Mouse (Mus musculus) spleen, adult 2 months (tissue): ENCODE measurements at regions not wholly inside any gene's neighbourhood (a gene's known extent, or its start where the extent isn't known, plus 50 kb on each side); places are given as distances from the start of the nearest gene placed in this dataset.
A peak's percentile ranks its signal among the peaks of the same experiment; 100 is the strongest.

ENCODE experiments used
- DNase-seq, 2 experiments: peaks; one replicate each; pipeline versions ENCODE4 v3.0.0 to v3.0.0-alpha.2; 2012 to 2021; ENCODE audit warnings: low spot score in 2 of 2, low read depth in 1 of 2
- H3K27ac ChIP-seq: fragments of 200-500 bp; 2 replicates; pipeline ENCODE4 v1.5.1; 2012; ENCODE audit warnings: low read length, inconsistent platforms; ENCODE audit not compliant: insufficient read depth
- H3K27me3 ChIP-seq: fragments of 200-500 bp; 2 replicates; pipeline ENCODE4 v1.6.1; 2012; ENCODE audit warnings: mild to moderate bottlenecking, moderate library complexity, low read length, inconsistent platforms; ENCODE audit not compliant: control insufficient read depth, insufficient read depth
- H3K36me3 ChIP-seq: fragments of 200-500 bp; 2 replicates; pipeline ENCODE4 v1.6.1; 2012; ENCODE audit warnings: mild to moderate bottlenecking, low read length, inconsistent platforms; ENCODE audit not compliant: control insufficient read depth, insufficient read depth
- H3K4me1 ChIP-seq: fragments of 200-500 bp; 2 replicates; pipeline ENCODE4 v1.6.1; 2011; ENCODE audit warnings: inconsistent platforms; ENCODE audit not compliant: control insufficient read depth, insufficient read depth, insufficient read length
- H3K4me3 ChIP-seq: fragments of 200-500 bp; 2 replicates; pipeline ENCODE4 v1.5.1; 2011; ENCODE audit warnings: mild to moderate bottlenecking, inconsistent platforms; ENCODE audit not compliant: insufficient read depth, insufficient read length; ENCODE audit errors: extremely low read depth
- CTCF ChIP-seq: fragments of 200-500 bp; IDR thresholded peaks from 2 replicates; pipeline ENCODE4 v1.5.1; 2011; ENCODE audit warnings: mild to moderate bottlenecking, inconsistent platforms; ENCODE audit not compliant: insufficient read depth, insufficient read length, insufficient replicate concordance; ENCODE audit errors: extremely low read depth
- POLR2A ChIP-seq: fragments of 200-500 bp; IDR thresholded peaks from 2 replicates; pipeline ENCODE4 v1.6.1; 2011; ENCODE audit warnings: low read depth, low read length, inconsistent platforms
- WGBS: fragments of 180-500 bp; shearing (Covaris S2); methylation state at CpG from one replicate; pipeline ENCODE4 v1.1.7; 2018; 5-methylcytosine and 5-hydroxymethylcytosine counted together

DNA sequence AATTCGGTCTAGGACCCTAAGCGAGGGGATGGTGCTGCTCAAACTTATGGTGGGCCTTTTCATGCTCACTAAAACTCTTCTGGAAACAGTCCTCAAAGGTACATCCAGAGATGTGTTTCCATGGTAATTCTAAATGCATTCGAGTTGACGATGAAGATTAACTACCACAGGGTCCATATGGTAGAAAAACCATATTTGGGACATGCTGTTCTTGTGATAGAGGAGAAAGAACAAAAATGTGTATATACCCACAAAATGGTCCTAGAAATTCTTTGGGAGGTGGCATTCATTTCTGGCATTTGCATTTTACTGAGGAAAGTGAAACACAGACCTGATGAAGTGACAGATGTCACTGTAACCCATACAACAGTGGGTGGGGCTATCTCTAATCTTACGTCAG is 136.0 kb downstream of the 4933412E24Rik start:
- Histone ChIP-seq H3K27ac (no peak overlapping the region), H3K4me1 (no peaks in the 10 kb centered on the region), H3K27me3 (no peaks in the 10 kb centered on the region), H3K4me3 (no peak overlapping the region), H3K36me3 (no peaks in the 10 kb centered on the region)
- WGBS = 92% methylated on average over 5 of the region's 5 CpGs
- no peak for DNase-seq
- TF ChIP-seq CTCF = no peak
- no peak for TF ChIP-seq POLR2A

- no peaks in the 10 kb centered on the region for H3K4me1 ChIP-seq
Observed at GRCm38 (mm10) chr15:59879311-59879710, 137.1 kb downstream of the 4933412E24Rik start.

GRCm38 (mm10) chr15:59876279-59876742 is 140.1 kb downstream of the 4933412E24Rik start:
- Histone ChIP-seq H3K4me1 (no peaks in the 10 kb centered on the region), H3K4me3 (no peak overlapping the region), H3K27me3 (no peaks in the 10 kb centered on the region), H3K27ac (no peak overlapping the region), H3K36me3 (no peaks in the 10 kb centered on the region)
- 67% methylated on average over 7 of the region's 7 CpGs for WGBS
- no peak for TF ChIP-seq CTCF
- no peak for TF ChIP-seq POLR2A
- no peak for DNase-seq

More at GRCm38 (mm10) chr15:59879311-59879710, 137.1 kb downstream of the 4933412E24Rik start:
- Histone ChIP-seq H3K27me3 (no peaks in the 10 kb centered on the region), H3K27ac (no peak overlapping the region), H3K4me3 (no peak overlapping the region), H3K36me3 (no peaks in the 10 kb centered on the region)
- peak in 1 of 2 experiments; percentile 22 for DNase-seq
- 74% methylated on average over 4 of the region's 4 CpGs for WGBS
- TF ChIP-seq POLR2A = no peak
- TF ChIP-seq CTCF = no peak; the same call in 1 of the 2 replicates

DNA sequence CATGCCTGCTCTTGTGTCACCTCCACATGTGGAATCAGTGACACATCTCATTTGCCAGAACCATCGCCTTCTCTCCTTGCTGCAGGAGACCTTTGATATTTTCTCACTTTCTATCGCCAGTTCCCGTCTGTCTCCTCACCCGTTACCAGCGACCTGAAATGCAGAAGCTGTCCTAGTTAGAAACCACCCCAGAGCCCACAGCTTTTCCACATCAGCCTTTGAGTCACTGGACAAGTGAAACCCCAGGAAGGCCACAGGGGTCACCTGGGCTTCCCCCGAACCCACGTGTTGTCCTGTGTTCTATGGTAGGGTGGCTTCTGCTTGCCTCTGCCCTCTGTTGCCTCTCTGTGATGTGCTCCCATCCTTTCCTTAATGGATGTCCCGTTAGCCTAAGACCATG is 149.7 kb downstream of the 4933412E24Rik start:
- Histone ChIP-seq H3K27ac (no peak overlapping the region), H3K4me1 (no peaks in the 10 kb centered on the region), H3K4me3 (no peak overlapping the region), H3K27me3 (no peaks in the 10 kb centered on the region), H3K36me3 (no peaks in the 10 kb centered on the region)
- WGBS = 61% methylated on average over 8 of the region's 8 CpGs
- TF ChIP-seq POLR2A = no peak
- TF ChIP-seq CTCF = no peak
- peak in 1 of 2 experiments; percentile 15 for DNase-seq

DNA sequence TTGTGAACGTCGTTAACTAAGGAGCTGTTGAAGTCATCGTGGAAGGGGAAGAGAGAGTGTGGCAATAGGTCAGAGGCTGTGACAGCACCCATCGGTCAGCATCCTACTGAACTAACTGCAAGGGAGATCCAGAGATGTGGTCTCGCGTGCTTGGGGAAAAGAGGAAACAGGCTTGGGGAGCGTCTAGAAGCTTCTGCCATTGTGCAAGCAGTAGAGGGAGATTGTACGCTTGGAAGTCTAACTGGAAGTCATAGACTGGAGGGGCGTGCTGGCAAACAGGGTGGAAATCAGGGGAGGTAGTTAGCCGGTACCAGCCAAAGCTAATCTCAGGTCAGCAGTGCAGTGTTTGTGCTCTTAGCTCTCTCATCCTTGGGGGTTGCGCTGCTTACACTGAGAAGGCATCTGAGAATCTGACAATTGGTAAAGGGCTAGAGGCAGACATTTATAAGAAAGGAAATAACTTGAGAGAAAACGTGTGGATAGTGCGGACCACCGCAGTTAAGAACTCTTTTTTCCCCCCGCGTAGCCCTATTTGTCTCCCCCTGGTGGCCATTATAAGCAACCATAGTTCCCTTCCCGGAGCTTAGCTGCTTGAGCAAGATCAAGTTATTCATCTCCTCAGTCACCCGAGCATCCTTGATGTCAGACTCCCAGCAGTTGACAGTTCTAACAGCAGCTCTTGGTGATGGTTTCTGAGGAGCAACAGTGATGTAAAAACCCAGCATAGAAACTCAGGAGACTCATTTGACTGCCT is 151.5 kb downstream of the 4933412E24Rik start:
- DNase-seq = peak in 1 of 2 experiments; percentile 9
- Histone ChIP-seq H3K27me3 (no peaks in the 10 kb centered on the region), H3K4me3 (no peak overlapping the region), H3K4me1 (no peaks in the 10 kb centered on the region), H3K36me3 (no peaks in the 10 kb centered on the region), H3K27ac (no peak overlapping the region)
- 34% methylated on average over 18 of the region's 18 CpGs for WGBS
- TF ChIP-seq POLR2A (no peak), CTCF (peak; percentile 13; the same call in 1 of the 2 replicates)

- TF ChIP-seq CTCF (no peak), POLR2A (no peak)
- DNase-seq = no peak
- Histone ChIP-seq H3K27ac (no peak overlapping the region), H3K4me3 (no peak overlapping the region), H3K27me3 (no peaks in the 10 kb centered on the region), H3K4me1 (no peaks in the 10 kb centered on the region), H3K36me3 (no peaks in the 10 kb centered on the region)
- 85% methylated on average over 12 of the region's 12 CpGs for WGBS
Observed at GRCm38 (mm10) chr15:59852271-59853000, 164.0 kb downstream of the 4933412E24Rik start.
